Mouse (Mus musculus): Measurements from ENCODE around the gene Gabrb3.

DNA sequence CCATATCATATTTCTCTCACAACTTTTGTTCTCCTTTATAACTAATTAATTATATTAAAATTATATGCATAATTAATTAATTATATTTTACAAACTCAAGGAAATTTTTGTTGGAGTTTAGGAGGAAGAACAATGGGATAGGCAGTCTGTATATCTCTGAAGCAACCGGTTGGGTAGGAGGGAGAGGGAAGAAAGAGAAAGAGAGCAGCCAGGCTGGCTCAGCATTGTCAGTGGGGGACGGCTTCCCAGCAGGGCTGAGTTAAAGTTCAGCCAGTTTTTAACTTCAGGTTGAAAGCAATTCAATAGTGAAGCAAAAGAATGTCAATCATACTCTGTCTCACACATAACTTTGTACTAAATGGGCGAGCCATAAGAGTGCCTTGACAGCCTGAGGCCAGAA lies 199.2 kb downstream of the Gabrb3 start:
- TF ChIP-seq EP300 (IDR thresholded peaks at IDR 0.05): no peak
- no peak for TF ChIP-seq CTCF (IDR thresholded peaks at IDR 0.05)

All from lung, postnatal 0 days (tissue).